Mouse (Mus musculus): ENCODE data around the gene Rps16.

GRCm38 (mm10) chr7:28318714-28319113, 31.7 kb upstream of the Rps16 start:
- no peak for TF ChIP-seq CTCF (IDR thresholded peaks at IDR 0.05; ENCODE audit: borderline replicate concordance, insufficient read depth, low read length)
- TF ChIP-seq POLR2A (IDR thresholded peaks at IDR 0.05; ENCODE audit: low read depth, low read length) = no peak
